Mouse (Mus musculus): ENCODE results near the gene Ccdc186.

The Ccdc186 gene

DNA sequence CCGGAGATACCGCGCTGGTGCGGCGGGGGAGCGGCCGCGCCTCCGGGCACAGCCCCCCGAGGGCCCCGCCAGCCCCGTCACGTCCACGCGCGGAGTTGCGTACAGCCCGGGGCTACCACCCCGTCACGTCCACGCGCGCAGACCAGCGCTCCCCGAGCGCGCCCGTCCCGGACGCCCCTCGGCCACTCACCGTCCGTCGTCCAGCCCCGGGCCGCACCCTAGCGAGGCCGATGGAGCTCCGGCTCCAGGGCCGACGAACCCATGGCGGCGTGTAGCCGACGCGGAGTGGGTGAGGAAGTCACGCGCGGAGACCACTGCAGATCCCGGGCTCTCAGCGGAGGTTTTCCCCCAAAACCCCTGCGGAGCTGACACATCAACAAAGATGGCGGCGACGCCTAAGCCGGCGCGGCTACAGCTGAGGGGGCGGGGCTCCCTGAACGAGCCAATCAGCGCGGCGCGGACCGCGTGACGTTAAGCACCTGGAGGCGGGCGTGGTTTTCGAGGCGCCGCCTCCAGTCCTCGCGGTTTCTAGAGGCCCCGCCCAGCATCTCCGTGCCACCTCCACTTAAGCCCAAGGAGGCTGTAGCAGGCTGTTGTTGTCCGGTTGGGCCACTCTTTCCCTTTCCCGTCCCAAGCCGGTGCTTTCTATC is at the start of gene Ccdc186:
TSS of gene Ccdc186 (minus strand) at position 393 of the 650 bp plus-strand sequence.
- DNase-seq (ENCODE audit: low spot score): peak; percentile 98

DNA sequence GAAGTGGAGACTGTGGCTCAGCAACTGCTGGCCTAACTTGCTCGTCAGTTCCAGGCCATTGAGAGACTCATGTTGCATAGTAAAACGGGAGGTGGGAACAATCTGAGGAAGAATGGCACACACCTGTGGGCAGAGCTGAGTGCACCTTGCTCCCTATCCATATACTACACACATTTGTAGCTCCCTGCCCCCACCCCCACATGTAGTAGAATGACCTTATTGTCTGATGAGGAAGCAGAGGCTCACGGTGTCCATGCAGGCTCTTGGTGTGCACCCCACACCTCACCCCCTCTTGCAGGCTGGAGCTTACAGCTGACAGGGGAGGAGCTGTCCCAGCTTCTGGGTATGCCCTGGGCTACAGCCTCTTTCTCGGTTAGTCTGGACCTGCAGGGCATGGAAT is 45.7 kb upstream of the Ccdc186 start:
- no peak for DNase-seq (ENCODE audit: low spot score)

DNA sequence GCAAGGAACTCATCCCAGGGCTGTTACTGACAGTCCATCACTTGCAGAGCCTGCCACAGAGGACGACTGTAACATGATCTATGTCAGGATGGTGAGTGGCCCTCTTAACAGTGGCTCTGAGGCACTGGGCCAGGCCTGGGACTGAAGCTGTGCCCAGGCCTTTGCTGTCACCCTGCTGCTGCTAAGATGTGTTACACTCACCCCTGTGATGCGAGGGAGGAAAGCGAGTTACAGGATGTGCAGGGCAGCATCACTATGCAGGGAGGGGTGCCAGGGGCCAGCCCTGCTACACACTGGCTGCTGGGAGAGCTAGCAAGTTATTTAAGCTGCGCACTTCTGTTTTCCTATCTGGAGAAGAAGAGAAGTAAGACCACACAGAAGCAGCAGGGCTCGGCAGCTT is 34.5 kb upstream of the Ccdc186 start:
- peak; percentile 37 for DNase-seq (ENCODE audit: low spot score)

DNA sequence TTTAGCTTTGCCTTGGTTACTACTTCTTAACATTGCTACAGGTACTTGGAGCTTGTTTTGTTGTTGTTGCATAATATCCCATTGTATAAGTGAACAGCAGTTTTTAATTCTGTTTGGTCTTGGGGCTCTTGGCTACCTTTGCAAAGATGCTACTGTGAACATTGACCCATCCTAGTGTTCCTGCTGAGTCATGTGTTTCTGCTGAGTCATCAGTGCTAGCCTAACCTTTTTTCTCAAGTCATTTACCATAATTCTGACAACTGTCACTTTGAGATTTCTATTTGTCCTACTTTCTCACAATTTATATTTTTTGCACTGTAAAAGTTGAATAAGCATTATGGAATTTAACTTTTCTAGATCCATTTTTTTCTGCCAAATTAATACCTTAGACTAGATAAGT is 30.6 kb upstream of the Ccdc186 start:
- no peak for DNase-seq (ENCODE audit: low spot score)

GRCm38 (mm10) chr19:56842974-56843373 is 21.0 kb upstream of the Ccdc186 start:
- DNase-seq (ENCODE audit: low spot score): no peak

DNA sequence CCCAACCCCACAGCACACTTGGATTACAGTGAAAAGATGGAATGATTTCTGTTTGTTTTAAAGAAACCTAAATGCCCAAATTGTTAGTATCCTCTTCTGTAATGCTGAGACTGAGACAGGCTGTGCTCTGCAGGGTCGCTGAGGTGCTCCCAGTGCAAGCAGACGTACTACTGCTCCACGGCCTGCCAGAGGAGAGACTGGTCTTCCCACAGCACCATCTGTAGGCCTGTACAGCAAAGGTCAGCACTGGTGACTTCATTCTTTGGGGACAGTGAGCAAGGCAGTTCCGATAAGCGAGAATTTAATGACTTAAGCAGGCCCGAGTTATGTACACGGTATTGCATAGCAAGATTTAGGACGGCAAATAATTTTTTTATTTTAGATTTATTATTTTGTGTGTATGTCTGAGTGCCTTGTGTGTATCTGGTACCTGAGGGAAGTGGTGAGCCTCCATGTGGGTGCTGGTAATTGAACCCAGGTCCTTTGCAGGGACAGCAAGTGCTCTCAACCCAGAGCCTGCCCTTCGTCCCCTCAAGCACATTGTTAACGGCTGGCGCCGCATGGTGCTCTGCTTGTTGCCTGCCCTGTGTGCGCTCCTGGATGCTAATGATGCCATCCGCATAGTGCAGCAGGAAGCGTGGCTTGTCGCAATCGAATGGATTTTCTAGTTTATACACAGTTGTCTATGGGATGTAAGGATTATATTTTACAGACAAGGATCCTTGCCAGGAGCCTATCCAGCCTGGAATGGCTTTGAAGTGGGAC is 17.1 kb upstream of the Ccdc186 start:
- DNase-seq (ENCODE audit: low spot score): peak; percentile 32

- no peak for DNase-seq (ENCODE audit: low spot score)
Measured at GRCm38 (mm10) chr19:56835340-56835739, 13.3 kb upstream of the Ccdc186 start.

- no peak for DNase-seq (ENCODE audit: low spot score)
Measured at GRCm38 (mm10) chr19:56830163-56830562, 8.2 kb upstream of the Ccdc186 start.

DNA sequence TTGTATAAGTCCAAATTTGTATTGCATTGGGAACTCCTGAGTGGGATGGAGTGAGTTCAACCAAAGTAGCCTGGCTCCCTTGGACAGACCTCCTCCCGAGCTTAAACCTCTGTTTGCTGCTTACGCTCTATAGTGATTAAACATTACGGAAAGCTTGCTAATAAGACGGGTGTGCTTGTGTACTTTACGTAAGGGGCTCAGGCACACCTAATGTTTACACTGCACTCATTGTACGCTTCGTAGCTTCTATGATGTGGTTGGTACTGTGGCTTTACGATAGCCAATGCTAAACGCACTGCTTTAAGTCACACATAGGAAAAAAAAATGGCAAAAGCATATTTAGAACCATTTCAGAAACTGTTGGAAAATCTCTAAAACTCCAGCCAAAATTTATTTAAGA is 7.3 kb upstream of the Ccdc186 start:
- DNase-seq (ENCODE audit: low spot score): no peak

- DNase-seq (ENCODE audit: low spot score): no peak
Measured at GRCm38 (mm10) chr19:56828305-56828704, 6.3 kb upstream of the Ccdc186 start.

DNA sequence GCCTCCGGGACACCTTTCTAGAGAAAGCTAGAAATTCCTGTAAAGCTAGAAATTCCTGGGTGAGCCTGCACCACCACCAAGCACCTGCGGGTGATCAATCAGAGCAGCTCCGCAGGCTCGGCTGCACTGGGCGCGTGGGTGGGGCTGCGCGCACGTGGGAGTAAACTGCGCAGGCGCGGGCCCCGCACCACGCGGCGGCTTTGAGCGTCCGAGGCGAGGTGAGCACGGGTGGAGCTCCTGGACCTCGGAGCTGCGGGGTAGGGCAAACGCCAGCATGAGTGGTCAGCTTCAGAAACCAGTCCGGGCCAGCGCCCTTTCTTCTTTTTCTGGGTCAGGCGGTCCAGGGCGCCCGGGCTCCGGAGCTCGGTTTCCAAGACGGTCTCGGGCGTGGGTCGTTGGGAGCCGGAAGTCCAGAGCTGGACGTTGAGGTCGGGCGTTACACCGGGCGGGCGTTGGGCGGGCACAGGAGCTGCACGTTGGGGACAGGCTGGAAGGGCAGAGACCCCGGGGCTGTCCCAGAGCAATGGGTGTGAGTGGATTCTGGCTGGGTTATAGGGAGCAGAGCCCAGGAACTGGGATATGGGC is 4.1 kb upstream of the Ccdc186 start, which contains the start of gene Tdrd1:
TSS of gene Tdrd1 (plus strand) at position 163 of the 585 bp plus-strand sequence.
- no peak for DNase-seq (ENCODE audit: low spot score)

DNA sequence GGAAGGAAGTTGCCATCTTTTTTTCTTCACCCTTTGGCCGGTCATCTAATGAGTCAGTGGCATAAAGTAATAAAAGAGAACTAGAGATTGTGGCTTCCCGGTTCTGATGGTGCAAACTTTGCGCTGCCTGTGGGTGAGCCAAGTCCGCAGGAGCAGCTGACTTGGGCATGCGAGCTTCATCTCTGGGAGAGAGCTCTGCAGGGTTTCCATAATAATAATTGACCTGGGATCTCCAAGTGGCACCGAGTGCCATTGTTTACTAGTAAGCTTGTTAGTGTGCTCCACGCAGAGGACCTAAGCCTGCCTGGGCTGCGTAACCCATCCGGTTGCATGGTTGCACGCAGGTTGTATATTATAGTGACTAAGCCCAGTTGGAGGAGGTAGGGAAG is 452 bp upstream of the Ccdc186 start:
- DNase-seq (ENCODE audit: low spot score): no peak

- no peak for DNase-seq (ENCODE audit: low spot score)
Measured at GRCm38 (mm10) chr19:56821040-56821797, 771 bp downstream of the Ccdc186 start.

- DNase-seq (ENCODE audit: low spot score): no peak
Measured at GRCm38 (mm10) chr19:56817851-56818526, 4.0 kb downstream of the Ccdc186 start.

DNA sequence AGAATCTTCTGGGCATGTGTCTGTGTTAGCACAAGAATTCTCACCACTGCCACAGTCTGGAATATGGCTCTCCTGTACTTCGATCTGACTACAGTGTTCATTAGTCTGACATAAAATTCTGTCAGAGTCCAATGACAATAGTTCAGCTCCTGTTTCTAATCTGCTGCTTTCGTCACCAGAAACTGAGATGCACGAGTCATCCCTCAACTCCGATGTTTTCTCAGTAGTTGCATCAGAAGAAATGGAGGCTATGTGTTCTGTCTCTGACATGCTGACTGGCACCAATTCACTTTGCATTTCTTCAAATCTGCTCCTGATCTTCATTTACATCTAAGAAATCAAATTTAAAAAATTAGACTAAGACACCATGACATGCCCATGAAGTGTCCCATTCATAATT is 8.6 kb downstream of the Ccdc186 start:
- no peak for DNase-seq (ENCODE audit: low spot score)

DNA sequence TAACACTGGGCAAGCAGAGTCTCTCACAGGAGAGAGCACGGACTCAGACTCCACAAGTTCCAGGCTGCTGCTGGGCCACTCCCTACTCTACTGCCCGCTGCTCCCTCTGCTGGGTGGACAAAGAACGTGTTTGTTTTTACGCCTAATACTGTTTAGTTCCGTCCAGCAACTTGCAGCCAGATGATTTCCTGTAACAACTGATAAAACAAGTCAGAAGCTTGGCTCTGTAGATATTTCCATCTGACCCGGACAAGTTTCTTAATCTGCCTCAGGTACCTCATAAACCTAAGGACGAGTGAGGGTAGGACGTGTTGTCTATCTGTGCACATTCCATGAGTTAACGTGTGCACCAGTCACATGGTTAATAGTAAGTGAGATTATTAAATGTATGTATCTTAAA is 10.4 kb downstream of the Ccdc186 start:
- peak; percentile 78 for DNase-seq (ENCODE audit: low spot score)

GRCm38 (mm10) chr19:56810641-56811146 is 11.3 kb downstream of the Ccdc186 start:
- DNase-seq (ENCODE audit: low spot score): no peak

DNA sequence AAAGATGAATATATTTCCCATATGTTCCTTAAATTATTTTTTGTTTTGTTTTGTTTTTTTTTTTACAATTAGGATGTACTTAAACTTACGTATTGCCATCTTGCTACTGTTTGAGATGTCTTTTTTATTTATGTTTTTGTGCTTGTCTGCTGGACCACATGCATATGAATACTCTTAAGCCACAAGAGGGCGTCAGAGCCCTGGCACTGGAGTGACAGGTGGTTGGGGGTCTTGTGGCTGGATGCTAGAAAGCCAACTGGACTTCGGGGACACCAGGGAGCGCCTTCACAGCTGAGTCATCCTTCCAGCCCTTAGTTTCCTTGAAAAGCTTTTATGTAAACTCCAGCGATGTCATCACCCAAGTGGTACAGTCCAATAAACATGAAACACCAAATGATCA is 13.2 kb downstream of the Ccdc186 start:
- DNase-seq (ENCODE audit: low spot score): peak; percentile 71

DNA sequence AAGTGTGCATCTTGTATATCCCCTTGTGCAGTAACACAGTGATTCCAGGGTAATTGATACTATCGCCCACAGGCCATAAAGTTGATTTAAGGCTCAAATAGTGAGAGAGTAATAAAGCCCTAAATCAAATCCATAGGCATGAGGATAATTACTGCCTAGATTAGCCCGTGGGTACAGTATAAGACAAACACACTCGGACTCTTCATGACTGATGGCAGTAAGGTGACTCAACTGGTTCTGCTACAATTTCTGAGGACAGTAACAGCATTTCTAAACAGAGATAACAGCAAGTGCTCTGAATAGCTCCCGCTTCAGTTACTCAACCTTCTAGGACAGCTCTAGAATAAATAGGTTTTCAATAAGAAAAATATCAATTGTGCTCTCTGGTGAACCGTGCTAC is 14.9 kb downstream of the Ccdc186 start:
- DNase-seq (ENCODE audit: low spot score): no peak

- DNase-seq (ENCODE audit: low spot score): no peak
Measured at GRCm38 (mm10) chr19:56805366-56805765, 16.6 kb downstream of the Ccdc186 start.

DNA sequence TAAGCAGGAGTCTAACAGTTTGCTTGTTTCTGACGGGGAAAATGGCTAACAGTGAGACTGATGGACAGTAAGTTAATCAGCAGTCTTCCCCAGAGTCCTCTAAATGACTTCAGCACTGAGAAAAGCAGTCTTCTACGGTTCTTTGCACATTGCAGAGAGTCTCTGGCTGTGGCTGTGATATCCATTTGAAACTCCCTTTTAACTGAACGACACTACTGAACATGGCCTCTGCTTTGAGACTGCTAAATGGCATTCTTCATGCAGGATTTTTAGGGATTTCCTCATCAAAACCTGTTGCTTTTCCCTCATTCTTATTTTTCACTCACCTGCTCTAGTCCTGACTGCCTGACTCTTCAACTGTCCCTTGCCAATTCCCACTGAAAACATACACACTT is 19.6 kb downstream of the Ccdc186 start:
- DNase-seq (ENCODE audit: low spot score): no peak

Data from embryo, embryonic 10 days (tissue).